Mouse (Mus musculus) hindbrain, embryonic 15.5 days (tissue): Measurements from ENCODE around the gene Mpl. TPM values are rescaled to one million over a fixed set of nuclear protein-coding genes. Genes with fewer than 3 reads are reported as not detected.

ENCODE experiments used
- ATAC-seq: fragments of 200-750 bp; cut with Nextera tagmentation; 2 replicates; pipeline ENCODE4 v1.8.0; 2017; ENCODE audit warnings: low read depth, moderate number of reproducible peaks, moderate TSS enrichment; ENCODE audit not compliant: low FRiP score
- H3K27ac ChIP-seq: fragments of 300-500 bp; sonication (generic); replicated peaks from 2 replicates; pipeline ENCODE4 v1.5.1; 2015; ENCODE audit warnings: mild to moderate bottlenecking, inconsistent platforms
- H3K27me3 ChIP-seq: fragments of 300-500 bp; sonication (generic); 2 replicates; pipeline ENCODE4 v1.6.1; 2015; ENCODE audit warnings: control low read depth, inconsistent platforms
- H3K36me3 ChIP-seq: fragments of 300-500 bp; sonication (generic); 2 replicates; pipeline ENCODE4 v1.6.1; 2015; ENCODE audit warnings: control low read depth, inconsistent platforms
- H3K4me1 ChIP-seq: fragments of 300-500 bp; sonication (generic); replicated peaks from 2 replicates; pipeline ENCODE4 v1.6.1; 2015; ENCODE audit warnings: control low read depth, inconsistent platforms
- H3K4me2 ChIP-seq: fragments of 300-500 bp; sonication (generic); 2 replicates; pipeline ENCODE4 v1.6.1; 2015; ENCODE audit warnings: moderate library complexity, mild to moderate bottlenecking, inconsistent platforms
- H3K4me3 ChIP-seq: fragments of 300-500 bp; sonication (generic); 2 replicates; pipeline ENCODE4 v1.5.1; 2015; ENCODE audit warnings: mild to moderate bottlenecking, inconsistent platforms
- H3K9ac ChIP-seq: fragments of 300-500 bp; sonication (generic); 2 replicates; pipeline ENCODE4 v1.6.1; 2015; ENCODE audit warnings: inconsistent platforms
- H3K9me3 ChIP-seq: fragments of 300-500 bp; sonication (generic); 2 replicates; pipeline ENCODE4 v1.6.1; 2016; ENCODE audit warnings: control low read depth, inconsistent platforms
- WGBS: fragments of 180-500 bp; shearing (Covaris S2); methylation state at CpG from one replicate; pipeline ENCODE4 v1.1.7; 2015; 5-methylcytosine and 5-hydroxymethylcytosine counted together
- polyA plus RNA-seq: library from polyadenylated mRNA; unstranded; fragments of >200 nt; fragmentation: Nextera tagmentation; extraction: Ambion mirVana; gene quantifications from 2 replicates; pipeline ENCODE4 v1.2.1, GENCODE M21; 2015

Mpl gene
- 0.14 and 0.27 TPM in 2 replicates for polyA plus RNA-seq

DNA sequence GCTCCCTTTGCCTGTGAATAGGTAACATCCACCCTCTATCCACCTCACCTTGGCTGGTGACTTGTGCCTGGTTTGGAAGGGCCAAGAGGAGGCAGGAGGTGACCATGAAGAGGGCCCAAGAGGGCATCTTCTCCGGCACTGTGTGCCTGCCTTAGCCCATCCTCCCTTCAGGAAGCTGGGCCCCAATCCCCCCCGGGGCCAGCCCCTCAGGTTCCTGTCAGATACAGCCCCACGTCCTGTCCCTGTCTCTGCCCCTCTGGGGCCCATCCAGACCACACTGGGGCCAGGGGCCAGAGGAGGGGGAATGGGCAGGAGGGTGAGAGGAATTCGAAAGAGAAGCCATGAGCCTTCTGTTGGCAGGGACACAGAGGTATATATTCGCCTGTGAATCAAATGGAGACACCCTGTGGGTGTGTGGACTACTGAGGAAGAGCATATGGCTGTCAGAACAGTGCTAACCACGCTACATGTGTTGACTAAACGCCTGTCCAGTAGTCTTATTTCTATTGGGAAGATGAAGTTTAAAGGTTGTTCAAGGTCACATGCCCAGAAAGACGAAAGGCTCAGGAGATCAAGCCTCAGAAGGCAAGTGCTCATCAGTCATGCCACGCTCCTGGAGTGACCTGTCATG is at the start of gene Mpl:
TSS of gene Mpl (minus strand) at position 169 of the 631 bp plus-strand sequence.
- Histone ChIP-seq H3K9ac (no peak within 1 kb of the TSS), H3K36me3 (no peaks in the 10 kb centered on the region), H3K4me1 (no peaks in the 10 kb centered on the region), H3K27me3 (no peaks in the 10 kb centered on the region), H3K4me2 (no peak within 1 kb of the TSS), H3K4me3 (no peak within 1 kb of the TSS), H3K9me3 (no peaks in the 10 kb centered on the region), H3K27ac (no peak within 1 kb of the TSS)
- no peak for ATAC-seq
- WGBS: 72% methylated on average over 9 of the region's 9 CpGs

DNA sequence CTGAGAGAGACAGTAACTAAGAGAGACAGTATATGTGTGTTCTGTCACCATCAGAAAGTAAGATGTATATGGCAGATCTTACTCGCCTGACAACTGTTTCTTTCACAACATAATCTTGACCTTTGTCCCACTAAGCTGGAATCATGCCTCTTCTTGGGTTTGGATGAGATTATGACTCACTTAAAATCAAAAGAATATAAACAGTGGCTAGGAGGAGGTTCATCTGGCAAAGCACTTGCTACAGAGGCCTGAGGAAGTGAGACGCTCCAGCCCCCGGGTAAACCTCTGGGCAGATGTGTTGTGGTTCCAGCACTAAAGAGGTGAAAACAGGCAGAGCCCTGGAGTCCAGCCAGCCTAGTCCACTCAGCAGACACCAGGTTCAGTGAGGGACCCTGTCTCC is 48.2 kb upstream of the Mpl start:
- WGBS: 80% methylated on average over 3 of the region's 3 CpGs
- Histone ChIP-seq H3K36me3 (no peaks in the 10 kb centered on the region), H3K9ac (no peak overlapping the region), H3K9me3 (no peaks in the 10 kb centered on the region), H3K27me3 (no peaks in the 10 kb centered on the region), H3K4me2 (no peak overlapping the region), H3K4me3 (no peak overlapping the region), H3K4me1 (no peaks in the 10 kb centered on the region), H3K27ac (no peak overlapping the region)
- ATAC-seq: no peak

DNA sequence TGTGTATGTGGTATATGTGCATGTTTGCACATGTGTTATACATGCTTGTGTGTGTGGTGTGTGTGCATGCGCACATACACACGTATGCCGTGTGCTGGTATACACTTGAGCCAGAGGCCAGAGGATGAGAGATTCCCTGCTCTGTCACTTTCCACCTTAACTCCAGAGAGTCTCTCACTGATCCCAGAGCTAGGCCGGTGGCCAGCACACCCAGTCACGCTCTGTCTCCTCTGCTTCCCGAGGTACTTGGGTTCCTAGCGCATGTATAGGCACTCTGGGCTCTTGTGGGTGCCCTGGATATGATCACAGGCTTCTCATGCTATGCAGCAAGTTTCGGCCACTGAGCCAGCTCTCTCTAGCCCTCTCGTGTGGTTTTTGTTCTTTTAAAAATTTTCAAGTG is 43.5 kb upstream of the Mpl start:
- Histone ChIP-seq H3K4me1 (no peaks in the 10 kb centered on the region), H3K4me2 (no peak overlapping the region), H3K4me3 (no peak overlapping the region), H3K36me3 (no peaks in the 10 kb centered on the region), H3K27me3 (no peaks in the 10 kb centered on the region), H3K27ac (no peak overlapping the region), H3K9ac (no peak overlapping the region), H3K9me3 (no peaks in the 10 kb centered on the region)
- 67% methylated on average over 9 of the region's 9 CpGs for WGBS
- no peak for ATAC-seq

DNA sequence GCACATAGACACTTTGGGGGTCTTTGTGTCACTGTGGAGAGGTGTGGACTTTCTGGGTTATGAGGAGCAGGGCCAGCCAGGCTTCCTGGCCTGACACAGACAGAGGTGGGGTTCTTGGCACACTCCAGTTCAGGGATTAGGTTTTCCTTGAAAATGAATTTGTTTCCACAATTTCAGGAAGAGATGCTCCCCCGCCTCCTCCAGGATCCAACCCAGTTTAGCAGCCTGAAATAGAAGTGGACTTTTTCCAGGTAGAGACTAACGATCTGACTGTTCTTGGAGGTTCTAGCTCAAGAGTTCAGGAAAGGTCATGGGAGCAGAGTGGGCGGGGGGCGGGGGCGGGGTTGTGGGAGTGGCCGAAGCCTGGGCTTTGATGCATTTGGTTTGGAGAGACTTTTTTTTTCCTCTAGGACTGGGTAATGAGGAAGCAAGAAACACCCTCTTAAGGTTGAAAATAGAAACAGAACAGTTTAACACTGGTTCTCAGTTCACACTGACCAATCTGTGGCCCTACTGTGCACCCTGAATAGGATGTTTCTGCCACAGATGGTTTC is 42.9 kb upstream of the Mpl start:
- no peak for ATAC-seq

DNA sequence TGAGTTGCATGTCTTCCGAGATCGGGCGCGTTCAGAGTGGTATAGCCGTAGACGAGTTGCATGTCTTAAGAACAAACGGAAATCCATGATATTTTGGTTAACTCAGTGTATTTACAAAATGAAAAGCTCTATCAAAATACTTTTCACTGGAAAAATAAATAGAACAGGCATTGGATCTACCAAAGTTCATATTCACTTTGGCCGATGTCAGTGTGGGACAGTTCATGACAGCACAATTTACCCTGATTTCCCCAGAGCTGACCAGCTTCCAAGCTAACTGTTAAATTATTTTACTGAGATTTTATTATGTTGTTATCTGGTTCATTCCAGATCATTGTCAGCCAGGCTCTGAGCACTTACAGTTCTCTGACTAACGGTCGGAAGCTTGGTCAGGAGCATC is 33.1 kb upstream of the Mpl start:
- 92% methylated on average over 10 of the region's 10 CpGs for WGBS
- H3K9me3 ChIP-seq: no peaks in the 10 kb centered on the region
- no peaks in the 10 kb centered on the region for H3K36me3 ChIP-seq
- H3K9ac ChIP-seq: no peak overlapping the region
- no peaks in the 10 kb centered on the region for H3K4me1 ChIP-seq
- ATAC-seq: no peak
- H3K4me3 ChIP-seq: no peak overlapping the region
- no peak overlapping the region for H3K4me2 ChIP-seq
- H3K27me3 ChIP-seq: no peaks in the 10 kb centered on the region
- H3K27ac ChIP-seq: no peak overlapping the region

More for the DNA sequence above, 42.9 kb upstream of the Mpl start:
- Histone ChIP-seq H3K9me3 (no peaks in the 10 kb centered on the region), H3K4me1 (no peaks in the 10 kb centered on the region), H3K4me3 (no peak overlapping the region), H3K9ac (no peak overlapping the region), H3K27ac (no peak overlapping the region), H3K27me3 (no peaks in the 10 kb centered on the region), H3K4me2 (no peak overlapping the region), H3K36me3 (no peaks in the 10 kb centered on the region)
- WGBS: 51% methylated on average over 6 of the region's 6 CpGs

DNA sequence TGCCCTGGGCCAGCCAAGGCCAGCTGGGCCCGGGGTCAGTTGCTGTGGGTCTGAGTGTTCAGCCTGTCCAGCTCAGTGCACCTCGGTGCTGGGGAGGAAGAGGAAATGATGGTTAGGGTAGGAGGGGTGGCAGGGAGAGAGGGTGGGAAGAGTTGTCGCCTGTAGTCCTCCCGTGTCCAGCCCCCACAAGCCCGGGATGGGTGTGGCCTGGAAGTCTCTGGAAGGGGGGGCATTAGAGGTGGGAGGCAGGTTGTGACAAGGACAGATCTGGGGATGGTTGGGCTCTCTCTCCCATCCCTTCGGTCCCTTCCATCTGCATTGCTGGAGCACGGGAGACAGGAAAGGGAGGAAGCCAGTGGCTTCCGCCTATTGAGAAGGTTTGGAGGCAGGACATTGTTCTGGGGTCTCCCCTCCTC is 32.4 kb upstream of the Mpl start, which contains the start of gene Tie1:
TSS of gene Tie1 (minus strand) at position 345 of the 416 bp plus-strand sequence.
- 0 out of 2 replicates have a peak, but pooled peaks have one; percentile 19 for ATAC-seq
- 81% methylated on average over 8 of the region's 8 CpGs for WGBS
- Histone ChIP-seq H3K4me3 (no peak within 1 kb of the TSS), H3K36me3 (no peaks in the 10 kb centered on the region), H3K4me1 (no peaks in the 10 kb centered on the region), H3K4me2 (no peak within 1 kb of the TSS), H3K9me3 (no peaks in the 10 kb centered on the region), H3K27ac (no peak within 1 kb of the TSS), H3K27me3 (no peaks in the 10 kb centered on the region), H3K9ac (no peak within 1 kb of the TSS)

DNA sequence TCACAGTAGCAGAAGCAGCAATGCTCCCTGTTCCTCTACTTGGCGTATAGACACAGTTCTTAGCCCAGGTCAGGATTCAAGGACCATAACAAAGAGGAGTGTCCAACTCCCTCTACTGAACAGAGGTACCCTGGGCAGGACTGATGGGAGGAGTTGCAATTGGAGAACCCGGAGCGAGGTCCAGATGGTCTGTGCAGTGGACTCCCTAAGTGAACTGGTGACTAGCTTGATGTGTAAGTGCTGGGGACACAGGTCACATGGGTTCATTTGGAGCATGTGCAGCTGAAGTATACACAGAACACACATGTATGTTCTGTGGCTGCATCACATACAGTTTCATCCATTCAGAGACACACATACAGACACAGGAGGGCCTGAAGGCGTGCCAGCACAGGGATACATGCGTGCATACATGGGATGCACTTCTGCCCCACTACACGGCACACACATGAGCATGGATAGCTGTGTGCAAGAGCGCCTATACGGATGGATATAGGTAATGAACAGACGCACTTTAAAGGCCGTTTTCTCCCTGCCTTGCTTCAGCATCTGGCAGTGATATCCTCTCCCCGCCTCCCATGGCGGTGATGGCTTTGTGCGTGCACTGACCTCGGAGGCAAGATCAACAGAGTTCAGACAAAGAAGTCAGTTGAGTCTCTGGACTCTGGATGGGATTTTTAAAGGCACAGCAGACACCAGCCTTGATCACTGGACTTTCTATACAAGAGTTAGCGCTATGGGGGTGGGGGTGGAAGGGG is 19.6 kb upstream of the Mpl start:
- 41% methylated on average over 15 of the region's 15 CpGs for WGBS
- Histone ChIP-seq H3K27ac (no peak overlapping the region), H3K4me3 (no peak overlapping the region), H3K4me2 (no peak overlapping the region), H3K36me3 (no peaks in the 10 kb centered on the region), H3K9ac (0 out of 2 replicates have a peak overlapping the region, but pooled peaks have one; percentile 19), H3K4me1 (no peaks in the 10 kb centered on the region), H3K9me3 (no peaks in the 10 kb centered on the region), H3K27me3 (no peaks in the 10 kb centered on the region)
- ATAC-seq: no peak

DNA sequence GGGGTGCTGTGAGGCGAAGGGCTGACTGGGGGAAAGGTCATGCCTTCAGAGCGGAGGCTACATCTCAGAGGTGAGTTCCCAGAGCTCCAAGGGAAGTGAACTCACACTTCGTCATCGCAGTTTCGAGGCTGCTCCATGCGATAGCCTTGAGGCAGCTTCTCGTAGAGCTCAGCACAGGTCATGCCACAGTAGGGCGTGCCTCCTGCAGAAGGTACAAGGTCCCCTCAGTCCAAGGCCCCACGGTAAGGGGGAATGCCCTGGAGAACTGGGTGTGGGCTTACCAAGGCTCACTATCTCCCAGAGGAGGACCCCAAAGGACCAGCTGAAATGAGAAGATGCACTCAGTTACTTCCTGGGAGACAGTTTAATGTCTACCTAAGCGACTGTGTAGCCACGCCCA is 15.4 kb upstream of the Mpl start:
- Histone ChIP-seq H3K9ac (no peak overlapping the region), H3K4me3 (no peak overlapping the region), H3K27ac (no peak overlapping the region), H3K27me3 (no peaks in the 10 kb centered on the region), H3K4me2 (no peak overlapping the region), H3K9me3 (no peaks in the 10 kb centered on the region), H3K36me3 (no peaks in the 10 kb centered on the region), H3K4me1 (no peaks in the 10 kb centered on the region)
- WGBS: 92% methylated on average over 11 of the region's 11 CpGs
- ATAC-seq: no peak

DNA sequence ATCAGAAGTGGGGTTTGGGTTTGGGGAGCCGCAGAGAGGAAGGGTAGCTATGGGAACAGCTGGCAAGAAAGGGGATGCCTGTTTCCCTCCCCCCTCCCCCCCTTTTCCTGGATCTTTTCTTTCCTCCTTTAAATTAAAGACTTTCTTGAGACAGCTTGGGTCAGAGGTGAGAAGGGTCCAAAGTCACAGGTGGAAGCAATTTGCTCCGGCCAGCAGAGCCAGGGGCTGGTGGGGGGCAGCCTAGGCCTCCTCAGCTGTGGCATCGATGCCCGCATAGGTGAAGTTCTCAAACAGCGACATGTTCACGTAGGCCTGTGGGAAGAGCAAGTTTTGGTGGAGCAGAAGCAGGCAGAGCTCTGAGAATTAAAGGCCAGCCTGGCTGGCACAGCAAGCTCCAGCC is 14.0 kb upstream of the Mpl start:
- no peak overlapping the region for H3K9ac ChIP-seq
- no peak for ATAC-seq
- 90% methylated on average over 6 of the region's 6 CpGs for WGBS
- H3K27ac ChIP-seq: no peak overlapping the region
- no peak overlapping the region for H3K4me3 ChIP-seq
- H3K36me3 ChIP-seq: no peaks in the 10 kb centered on the region
- no peak overlapping the region for H3K4me2 ChIP-seq
- no peaks in the 10 kb centered on the region for H3K9me3 ChIP-seq
- no peaks in the 10 kb centered on the region for H3K4me1 ChIP-seq
- H3K27me3 ChIP-seq: no peaks in the 10 kb centered on the region

DNA sequence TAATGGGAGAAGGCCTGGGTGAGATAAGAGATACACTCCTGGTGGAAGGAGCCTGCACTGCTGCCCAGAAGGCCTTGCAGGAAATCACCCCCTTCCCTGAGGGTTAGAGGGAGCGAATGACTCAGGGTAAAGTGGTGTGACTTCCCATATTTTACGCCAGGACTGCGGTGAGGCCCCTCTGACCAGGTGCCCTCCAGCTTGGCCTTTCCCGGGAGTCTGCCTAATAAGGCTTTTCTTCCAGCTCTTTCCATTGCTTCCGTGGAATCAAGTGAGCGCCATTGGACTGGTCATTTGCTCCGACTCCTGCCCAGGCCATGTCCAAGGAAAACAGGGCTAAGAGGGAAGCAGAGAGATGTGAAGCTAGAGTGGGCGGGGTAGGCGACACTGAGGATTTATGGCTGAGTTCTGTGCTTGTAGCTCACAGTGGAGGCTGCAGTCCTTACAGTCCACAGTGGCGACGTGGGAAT is 8.4 kb upstream of the Mpl start:
- no peaks in the 10 kb centered on the region for H3K27me3 ChIP-seq
- H3K27ac ChIP-seq: no peak overlapping the region
- no peak overlapping the region for H3K4me3 ChIP-seq
- no peaks in the 10 kb centered on the region for H3K36me3 ChIP-seq
- ATAC-seq: no peak
- H3K4me1 ChIP-seq: no peaks in the 10 kb centered on the region
- no peaks in the 10 kb centered on the region for H3K9me3 ChIP-seq
- H3K9ac ChIP-seq: no peak overlapping the region
- WGBS: 51% methylated on average over 11 of the region's 11 CpGs
- H3K4me2 ChIP-seq: no peak overlapping the region

DNA sequence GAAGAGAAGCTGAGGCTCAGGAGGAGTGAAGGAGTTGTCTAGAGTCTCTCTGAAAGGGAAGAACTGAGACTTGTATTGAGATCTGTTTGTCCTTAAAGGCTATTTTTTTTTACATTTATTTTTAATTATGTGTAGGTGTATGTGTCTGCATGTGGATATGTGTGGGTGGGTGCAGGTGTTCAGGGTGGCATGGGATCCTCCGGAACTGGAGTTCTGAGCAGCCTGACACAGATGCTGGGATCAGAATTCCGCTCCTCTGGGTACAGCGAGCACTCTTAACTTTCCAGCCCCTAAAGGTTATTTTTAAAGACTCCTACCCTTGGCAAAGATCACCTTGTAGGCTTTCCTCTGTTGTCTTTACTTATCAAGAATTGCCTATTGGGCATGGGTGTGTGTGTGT is 7.6 kb upstream of the Mpl start:
- H3K9ac ChIP-seq: no peak overlapping the region
- no peaks in the 10 kb centered on the region for H3K27me3 ChIP-seq
- H3K4me3 ChIP-seq: no peak overlapping the region
- no peak for ATAC-seq
- no peaks in the 10 kb centered on the region for H3K4me1 ChIP-seq
- H3K4me2 ChIP-seq: no peak overlapping the region
- H3K9me3 ChIP-seq: no peaks in the 10 kb centered on the region
- H3K27ac ChIP-seq: no peak overlapping the region
- 92% methylated on average over 3 of the region's 3 CpGs for WGBS
- no peaks in the 10 kb centered on the region for H3K36me3 ChIP-seq

DNA sequence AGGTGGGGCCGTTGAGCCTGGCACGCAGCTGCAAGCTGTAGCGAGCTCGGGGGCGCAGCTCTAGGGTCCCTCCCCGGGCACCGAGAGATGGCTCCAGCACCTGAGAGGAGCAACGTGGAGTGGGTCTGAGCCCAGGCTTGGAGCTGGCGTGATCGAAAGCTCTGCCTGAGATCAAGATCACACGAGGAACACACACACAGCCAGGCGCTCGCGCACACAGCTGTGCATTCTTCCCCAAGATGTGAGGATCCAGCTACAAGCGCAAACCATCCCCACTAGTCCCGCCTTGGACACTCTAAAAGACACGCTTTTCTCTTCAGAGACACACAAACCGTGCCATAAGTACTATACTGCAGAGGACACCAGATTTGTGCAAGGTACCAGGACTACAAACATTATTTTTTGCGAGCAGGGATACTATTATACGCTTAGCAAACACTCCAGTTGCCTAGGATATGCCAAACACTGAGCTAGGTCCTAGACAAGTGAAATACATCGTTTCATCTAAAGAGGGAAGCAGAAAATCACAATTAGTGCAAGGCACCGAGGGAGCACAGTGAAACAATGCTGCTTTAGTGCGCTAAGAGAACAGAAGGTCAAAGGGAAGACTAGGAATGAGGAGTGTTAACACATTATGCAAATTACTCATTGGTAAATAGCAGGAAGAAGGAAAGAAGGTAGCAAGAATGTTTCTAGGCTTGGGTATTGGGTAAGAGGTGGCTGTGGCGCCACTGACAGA is 10.7 kb downstream of the Mpl start:
- no peaks in the 10 kb centered on the region for H3K36me3 ChIP-seq
- H3K27me3 ChIP-seq: no peaks in the 10 kb centered on the region
- 0 out of 2 replicates have a peak overlapping the region, but pooled peaks have one; percentile 22 for H3K27ac ChIP-seq
- H3K4me1 ChIP-seq: peaks cover 14% of the 10 kb centered on the region
- ATAC-seq: peak; percentile 47
- peak overlapping the region; percentile 80 for H3K4me2 ChIP-seq
- H3K9me3 ChIP-seq: no peaks in the 10 kb centered on the region
- H3K4me3 ChIP-seq: peak overlapping the region; percentile 41
- peak overlapping the region; percentile 47 for H3K9ac ChIP-seq
- 9% methylated on average over 24 of the region's 24 CpGs for WGBS
